Mouse (Mus musculus): Measurements from ENCODE around the gene Med19. TPM values are rescaled to one million over a fixed set of nuclear protein-coding genes. Genes with fewer than 3 reads are reported as not detected.

The Med19 gene
- total RNA-seq (2021): 10 to 100 TPM; 33.9 to 34.4 TPM
- long read RNA-seq, transcript Med19-201 (5 exons, 2,059 nt): major isoform, 14 of 21 reads
- long read RNA-seq, partial matches to known transcripts: 1 of 21 reads
- long read RNA-seq, other reads (novel, unspliced or antisense): 6 of 21 reads

- peak; percentile 93 to 98 for DNase-seq (ENCODE audit: low spot score in 2 of 2)
These were observed at the start of gene Med19, which contains the start of gene Gm28635 for GRCm38 (mm10) chr2:84677968-84678880. Gene Med19 (plus strand): TSS chr2:84678402. Gene Gm28635 (minus strand): TSS chr2:84678041.

GRCm38 (mm10) chr2:84632001-84632400 lies 46.2 kb upstream of the Med19 start:
- DNase-seq (ENCODE audit: low spot score in 2 of 2): no peak

- DNase-seq (ENCODE audit: low spot score in 2 of 2): no peak
These were observed 45.2 kb upstream of the Med19 start for GRCm38 (mm10) chr2:84632999-84633398.

- DNase-seq (ENCODE audit: low spot score in 2 of 2): no peak
These were observed 44.2 kb upstream of the Med19 start for GRCm38 (mm10) chr2:84634006-84634405.

- peak in 1 of 2 experiments; percentile 27 for DNase-seq (ENCODE audit: low spot score in 2 of 2)
These were observed 43.2 kb upstream of the Med19 start for GRCm38 (mm10) chr2:84634934-84635482.

- DNase-seq (ENCODE audit: low spot score in 2 of 2): peak; percentile 71 to 86
These were observed 42.6 kb upstream of the Med19 start for GRCm38 (mm10) chr2:84635611-84636010.

GRCm38 (mm10) chr2:84636231-84636741 lies 41.9 kb upstream of the Med19 start:
- no peak for DNase-seq (ENCODE audit: low spot score in 2 of 2)

- no peak for DNase-seq (ENCODE audit: low spot score in 2 of 2)
These were observed 40.6 kb upstream of the Med19 start for GRCm38 (mm10) chr2:84637452-84638165.

GRCm38 (mm10) chr2:84638428-84639220 lies 39.6 kb upstream of the Med19 start:
- DNase-seq (ENCODE audit: low spot score in 2 of 2): no peak

- DNase-seq (ENCODE audit: low spot score in 2 of 2): no peak
These were observed 37.4 kb upstream of the Med19 start for GRCm38 (mm10) chr2:84640833-84641232.

GRCm38 (mm10) chr2:84646138-84646537 lies 32.1 kb upstream of the Med19 start:
- no peak for DNase-seq (ENCODE audit: low spot score in 2 of 2)

- DNase-seq (ENCODE audit: low spot score in 2 of 2): no peak
These were observed 31.1 kb upstream of the Med19 start for GRCm38 (mm10) chr2:84647051-84647568.

- DNase-seq (ENCODE audit: low spot score in 2 of 2): no peak
These were observed 29.8 kb upstream of the Med19 start for GRCm38 (mm10) chr2:84648369-84648768.

- DNase-seq (ENCODE audit: low spot score in 2 of 2): no peak
These were observed 28.5 kb upstream of the Med19 start for GRCm38 (mm10) chr2:84649674-84650073.

- DNase-seq (ENCODE audit: low spot score in 2 of 2): peak; percentile 86 to 93
These were observed 27.6 kb upstream of the Med19 start, which contains the start of gene Ctnnd1 for GRCm38 (mm10) chr2:84650464-84651195. Gene Ctnnd1 (minus strand): TSS chr2:84650765.

GRCm38 (mm10) chr2:84653354-84653753 lies 24.8 kb upstream of the Med19 start:
- DNase-seq (ENCODE audit: low spot score in 2 of 2): no peak

- no peak for DNase-seq (ENCODE audit: low spot score in 2 of 2)
These were observed 22.3 kb upstream of the Med19 start for GRCm38 (mm10) chr2:84655864-84656263.

GRCm38 (mm10) chr2:84658806-84659205 lies 19.4 kb upstream of the Med19 start, which contains the start of gene Btbd18:
Gene Btbd18 (plus strand): TSS chr2:84659079.
- no peak for DNase-seq (ENCODE audit: low spot score in 2 of 2)

GRCm38 (mm10) chr2:84660253-84660652 lies 17.9 kb upstream of the Med19 start:
- DNase-seq (ENCODE audit: low spot score in 2 of 2): peak in 1 of 2 experiments; percentile 74
